Mouse (Mus musculus): Measurements from ENCODE around the gene Tnfrsf25. TPM values are rescaled to one million over a fixed set of nuclear protein-coding genes. Genes with fewer than 3 reads are reported as not detected.
A peak's percentile ranks its signal among the peaks of the same experiment; 100 is the strongest.

The Tnfrsf25 gene
- polyA plus RNA-seq, 1 experiment from 2014 or later, result 0.90 TPM

DNA sequence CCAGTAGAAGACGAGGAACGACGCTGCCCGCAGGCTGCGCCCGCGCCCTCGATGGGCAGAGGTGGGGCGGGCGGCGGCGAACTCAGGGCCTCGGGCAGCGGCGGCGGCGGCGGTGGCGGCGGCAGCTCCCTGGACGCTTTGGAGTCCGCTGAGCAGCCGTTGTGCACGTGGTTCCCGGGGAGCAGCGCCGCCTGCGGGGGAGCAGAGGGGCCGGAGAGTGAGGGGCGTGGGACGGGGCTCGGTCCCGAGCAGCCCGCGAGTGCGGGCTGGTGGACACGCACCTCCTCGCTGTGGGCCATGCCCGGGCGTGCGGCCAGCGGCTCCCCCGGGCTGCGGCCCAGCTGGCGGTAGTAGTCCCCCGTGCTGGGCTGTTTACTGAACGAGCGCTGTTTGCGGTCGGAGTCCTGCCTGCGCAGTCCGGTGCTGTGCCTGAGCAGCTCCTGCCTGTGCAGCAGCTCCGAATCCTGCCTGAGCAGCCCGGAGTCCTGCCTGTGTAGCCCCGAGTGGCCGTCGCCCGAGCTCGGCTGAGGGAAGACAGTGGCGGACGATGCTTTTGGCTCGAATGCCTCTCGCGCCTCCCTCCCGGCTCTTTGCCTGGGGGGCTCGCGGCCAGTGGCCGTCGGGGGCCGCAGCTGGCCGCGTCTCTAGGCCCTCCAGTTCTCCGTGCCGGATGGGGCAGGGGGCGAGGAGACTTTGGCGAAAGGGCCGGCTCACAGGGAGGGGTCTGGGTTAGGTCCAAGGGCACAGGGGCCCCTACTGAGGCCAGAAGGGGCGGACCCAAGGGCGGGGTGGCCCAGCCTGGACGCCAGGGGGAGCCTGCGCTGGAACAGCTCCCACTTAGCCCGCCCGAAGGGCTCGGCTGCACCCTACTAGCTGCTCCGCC, 15.3 kb downstream of the Tnfrsf25 start:
- H3K27ac ChIP-seq, result peak overlapping the region; percentile 59

DNA sequence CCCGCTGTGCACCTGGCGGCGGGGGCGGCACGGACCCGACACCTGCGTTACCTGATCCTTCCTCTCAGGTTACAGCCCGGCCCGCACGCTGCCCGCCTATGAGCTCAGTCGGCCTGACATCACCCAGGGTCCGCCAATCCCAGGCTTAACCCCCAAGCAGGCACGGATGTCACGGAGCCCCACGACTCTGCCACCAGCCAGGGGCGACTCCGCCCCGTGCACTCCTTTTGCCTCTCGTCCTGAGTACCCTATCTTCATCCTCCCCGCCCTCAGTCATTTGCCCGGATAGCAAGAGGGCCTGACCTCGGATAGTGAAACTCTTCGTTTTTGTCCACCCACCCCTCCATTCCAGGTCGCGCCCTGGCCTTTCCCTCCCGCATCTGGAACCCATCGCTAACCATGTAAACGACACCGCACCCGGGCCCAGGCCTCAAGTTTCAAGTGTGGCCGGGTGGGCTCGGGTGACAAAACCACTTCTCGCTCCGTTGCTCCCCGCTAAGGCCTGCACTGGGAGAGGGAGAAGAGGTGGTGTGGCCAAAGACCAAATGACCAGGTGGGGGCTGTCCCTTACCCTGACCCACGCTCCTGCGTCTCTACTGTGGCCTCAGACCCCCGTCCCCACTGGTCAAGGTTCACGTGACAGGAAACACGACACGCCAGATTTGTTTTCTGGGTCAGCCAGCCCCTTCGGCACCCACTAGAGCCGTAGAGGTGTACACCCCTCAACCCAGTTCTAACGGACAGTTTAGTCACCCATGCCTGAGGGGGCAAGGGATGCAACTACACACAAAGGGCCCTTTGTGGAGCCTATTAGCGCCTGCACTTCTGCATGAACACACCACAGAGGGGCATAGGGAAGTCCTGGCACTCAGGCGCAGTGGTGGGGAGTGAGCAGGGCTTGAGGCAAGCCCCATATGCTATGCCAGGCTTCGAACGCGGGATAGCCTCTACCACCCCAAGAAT, 16.4 kb downstream of the Tnfrsf25 start:
- peaks cover 97% of the 10 kb centered on the region for H3K27me3 ChIP-seq (ENCODE audit: insufficient read depth, poor library complexity, severe bottlenecking)
- no peaks in the 10 kb centered on the region for H3K9me3 ChIP-seq
- H3K4me3 ChIP-seq, result peak overlapping the region; percentile 59
- no peak for DNase-seq (ENCODE audit: low spot score)
- no peaks in the 10 kb centered on the region for H3K36me3 ChIP-seq
- WGBS, result 6% methylated on average over 50 of the region's 50 CpGs
- peaks cover 40% of the 10 kb centered on the region for H3K4me1 ChIP-seq
- H3K27ac ChIP-seq, result peak overlapping the region; percentile 59; the same call in 1 of the 2 replicates

More for the DNA sequence above, 15.3 kb downstream of the Tnfrsf25 start:
- Histone ChIP-seq H3K9me3 (no peaks in the 10 kb centered on the region), H3K4me3 (peak overlapping the region; percentile 59), H3K4me1 (peaks cover 51% of the 10 kb centered on the region), H3K27me3 (ENCODE audit: insufficient read depth, poor library complexity, severe bottlenecking) (peaks cover 99% of the 10 kb centered on the region), H3K36me3 (no peaks in the 10 kb centered on the region)
- under 1% methylated on average over 85 of the region's 85 CpGs for WGBS
- no peak for DNase-seq (ENCODE audit: low spot score)

DNA sequence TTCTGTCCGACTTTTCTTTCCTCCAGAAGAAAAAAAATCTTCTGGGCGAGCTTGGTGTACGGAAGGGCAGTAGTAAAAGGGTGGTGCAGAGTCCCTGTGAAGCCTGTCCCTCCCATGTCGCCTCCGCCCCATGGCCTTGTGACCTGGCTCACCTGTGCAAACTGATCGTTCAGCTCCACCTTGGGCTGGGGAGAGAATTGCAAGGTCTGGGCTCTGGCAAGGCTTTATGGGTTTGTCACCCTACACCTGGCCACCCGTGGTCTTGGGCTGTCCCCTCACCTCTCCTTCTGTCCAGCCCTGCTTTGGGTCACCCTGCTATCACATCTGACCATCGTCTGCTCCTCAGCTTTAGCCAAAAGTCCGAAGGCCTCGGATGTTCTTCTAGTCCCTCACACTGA, 17.0 kb downstream of the Tnfrsf25 start:
- DNase-seq (ENCODE audit: low spot score), result no peak
- no peaks in the 10 kb centered on the region for H3K36me3 ChIP-seq
- 26% methylated on average over 10 of the region's 10 CpGs for WGBS
- peaks cover 97% of the 10 kb centered on the region for H3K27me3 ChIP-seq (ENCODE audit: insufficient read depth, poor library complexity, severe bottlenecking)
- no peak overlapping the region for H3K4me3 ChIP-seq
- no peak overlapping the region for H3K27ac ChIP-seq
- H3K4me1 ChIP-seq, result peaks cover 40% of the 10 kb centered on the region
- H3K9me3 ChIP-seq, result no peaks in the 10 kb centered on the region

DNA sequence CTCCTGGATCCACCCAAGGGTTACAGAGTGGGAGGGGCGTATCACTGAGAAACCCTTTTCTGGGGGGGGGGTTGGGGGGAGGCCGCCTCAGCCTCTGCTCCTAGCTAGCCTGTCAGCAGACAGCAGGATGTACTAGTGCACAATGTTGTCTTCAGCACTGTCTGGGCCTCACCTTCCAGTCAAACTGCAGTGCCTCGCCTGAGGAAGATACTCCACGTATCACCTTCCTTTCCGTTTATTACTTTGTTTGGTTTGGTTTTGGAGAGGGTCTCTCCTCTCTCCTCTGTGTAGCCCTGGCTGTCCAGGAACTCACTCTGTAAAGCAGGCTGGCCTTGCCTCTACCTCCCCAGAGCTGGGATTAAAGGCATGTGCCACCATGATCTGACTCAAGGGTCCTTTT, 17.5 kb downstream of the Tnfrsf25 start:
- Histone ChIP-seq H3K9me3 (no peaks in the 10 kb centered on the region), H3K27me3 (ENCODE audit: insufficient read depth, poor library complexity, severe bottlenecking) (peaks cover 92% of the 10 kb centered on the region), H3K36me3 (no peaks in the 10 kb centered on the region), H3K27ac (no peak overlapping the region), H3K4me3 (no peak overlapping the region), H3K4me1 (peaks cover 42% of the 10 kb centered on the region)
- DNase-seq (ENCODE audit: low spot score), result no peak
- 52% methylated on average over 5 of the region's 5 CpGs for WGBS

DNA sequence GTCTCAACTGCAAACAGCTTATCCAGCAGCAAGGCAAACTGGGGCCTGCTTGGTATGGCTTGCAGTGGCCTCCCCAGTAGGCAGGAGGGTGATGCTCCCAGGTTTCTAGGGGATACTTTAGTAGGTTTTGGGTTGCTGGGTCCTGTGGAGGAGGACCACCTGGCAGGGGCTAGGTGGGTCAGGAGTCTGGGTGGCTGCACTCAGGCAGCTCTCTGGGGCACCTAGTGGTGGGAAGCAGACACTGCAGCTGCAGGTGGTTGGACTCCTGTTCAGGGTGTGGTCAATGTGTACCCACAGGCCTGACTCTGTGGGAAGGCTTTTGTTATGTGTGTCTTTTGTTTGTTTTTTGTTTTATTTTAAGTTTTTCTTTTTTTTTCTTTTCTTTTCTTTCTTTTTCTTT, 18.8 kb downstream of the Tnfrsf25 start:
- Histone ChIP-seq H3K4me3 (no peak overlapping the region), H3K9me3 (no peaks in the 10 kb centered on the region), H3K36me3 (no peaks in the 10 kb centered on the region), H3K4me1 (peaks cover 44% of the 10 kb centered on the region), H3K27ac (no peak overlapping the region), H3K27me3 (ENCODE audit: insufficient read depth, poor library complexity, severe bottlenecking) (peaks cover 79% of the 10 kb centered on the region)
- no peak for DNase-seq (ENCODE audit: low spot score)

DNA sequence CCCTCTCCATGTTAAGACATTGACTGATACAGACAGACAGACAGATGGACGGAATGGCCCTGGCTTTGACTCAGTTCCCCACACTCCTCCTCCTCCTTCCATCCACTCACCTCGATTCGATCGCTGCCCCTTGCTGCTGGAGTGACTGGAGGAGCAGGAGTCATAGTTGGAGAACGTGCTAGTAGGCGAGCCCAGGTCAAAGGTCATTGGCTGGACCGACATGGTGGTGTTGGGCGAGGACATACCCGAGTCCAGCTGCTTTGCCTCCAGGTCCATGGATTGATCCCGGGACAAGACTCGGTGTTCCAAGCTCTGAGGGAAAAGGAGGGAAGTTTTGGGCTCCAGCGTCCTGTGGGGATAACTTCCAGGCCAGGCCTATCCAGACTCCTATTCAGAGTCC, 19.6 kb downstream of the Tnfrsf25 start:
- Histone ChIP-seq H3K36me3 (no peaks in the 10 kb centered on the region), H3K4me1 (peaks cover 35% of the 10 kb centered on the region), H3K9me3 (no peaks in the 10 kb centered on the region), H3K27me3 (ENCODE audit: insufficient read depth, poor library complexity, severe bottlenecking) (peaks cover 76% of the 10 kb centered on the region), H3K4me3 (no peak overlapping the region), H3K27ac (no peak overlapping the region)
- no peak for DNase-seq (ENCODE audit: low spot score)
- 80% methylated on average over 12 of the region's 12 CpGs for WGBS

DNA sequence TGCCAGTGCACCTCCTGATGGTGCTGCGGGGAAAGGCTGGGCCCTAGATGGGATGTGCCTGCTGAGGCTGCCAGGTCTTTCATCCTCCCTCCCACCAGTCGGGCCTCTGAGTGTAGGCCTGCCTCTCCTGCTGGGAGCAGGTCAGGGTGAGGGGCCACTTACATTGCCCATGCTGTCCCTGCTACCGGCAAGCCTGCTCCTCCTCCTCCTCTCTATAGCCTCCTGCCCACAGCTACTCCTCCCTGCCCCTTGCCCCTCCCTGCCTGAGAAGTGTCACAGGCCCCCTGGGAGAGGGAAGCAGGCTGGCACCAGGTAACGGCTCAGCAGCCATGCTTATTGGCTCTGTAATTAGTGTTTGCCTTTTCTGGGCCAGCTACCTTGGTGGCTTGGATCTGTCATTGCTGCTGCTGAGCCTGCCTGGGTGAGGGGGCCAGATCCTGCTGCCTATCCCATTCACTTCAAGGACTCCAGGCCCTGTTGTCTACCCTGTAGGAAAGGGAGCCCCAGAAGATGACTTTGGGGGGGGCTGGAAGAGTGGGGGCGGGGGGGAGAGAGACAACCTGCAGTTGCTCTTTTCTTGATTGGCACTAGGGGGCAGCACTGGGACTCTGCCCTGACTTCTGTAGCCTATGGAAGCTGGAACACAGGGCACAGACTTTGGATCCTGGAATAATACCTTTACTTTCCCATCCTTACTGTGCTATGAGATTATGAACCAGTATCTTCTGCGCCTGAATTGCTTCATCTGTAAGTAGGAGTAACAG, 20.6 kb downstream of the Tnfrsf25 start:
- WGBS, result 32% methylated on average over 6 of the region's 6 CpGs
- peaks cover 75% of the 10 kb centered on the region for H3K27me3 ChIP-seq (ENCODE audit: insufficient read depth, poor library complexity, severe bottlenecking)
- no peaks in the 10 kb centered on the region for H3K9me3 ChIP-seq
- H3K4me1 ChIP-seq, result peaks cover 26% of the 10 kb centered on the region
- H3K27ac ChIP-seq, result no peak overlapping the region
- DNase-seq (ENCODE audit: low spot score), result no peak
- no peaks in the 10 kb centered on the region for H3K36me3 ChIP-seq
- H3K4me3 ChIP-seq, result no peak overlapping the region

DNA sequence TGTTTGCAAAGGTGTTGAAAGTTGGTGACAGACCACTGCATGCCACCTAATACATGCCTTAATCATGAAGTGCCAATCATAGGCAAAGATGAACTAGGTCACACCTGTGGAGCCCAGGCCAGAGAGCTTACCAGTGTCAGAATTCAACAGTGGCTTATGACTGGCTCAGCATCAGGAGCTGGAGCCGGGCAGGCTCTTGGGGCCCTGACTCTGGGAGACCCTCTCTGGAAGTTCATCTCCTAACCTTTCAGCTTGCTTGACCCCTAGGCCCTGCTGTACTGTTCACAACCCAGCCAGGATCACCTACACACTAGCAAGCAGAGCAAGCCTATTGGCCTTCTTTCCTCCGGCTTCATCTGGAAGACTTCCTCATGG, 21.1 kb downstream of the Tnfrsf25 start:
- no peak overlapping the region for H3K4me3 ChIP-seq
- no peak for DNase-seq (ENCODE audit: low spot score)
- 89% methylated on average over 2 of the region's 2 CpGs for WGBS
- H3K36me3 ChIP-seq, result no peaks in the 10 kb centered on the region
- H3K27ac ChIP-seq, result no peak overlapping the region
- no peaks in the 10 kb centered on the region for H3K9me3 ChIP-seq
- H3K4me1 ChIP-seq, result peaks cover 20% of the 10 kb centered on the region
- H3K27me3 ChIP-seq (ENCODE audit: insufficient read depth, poor library complexity, severe bottlenecking), result peaks cover 75% of the 10 kb centered on the region

DNA sequence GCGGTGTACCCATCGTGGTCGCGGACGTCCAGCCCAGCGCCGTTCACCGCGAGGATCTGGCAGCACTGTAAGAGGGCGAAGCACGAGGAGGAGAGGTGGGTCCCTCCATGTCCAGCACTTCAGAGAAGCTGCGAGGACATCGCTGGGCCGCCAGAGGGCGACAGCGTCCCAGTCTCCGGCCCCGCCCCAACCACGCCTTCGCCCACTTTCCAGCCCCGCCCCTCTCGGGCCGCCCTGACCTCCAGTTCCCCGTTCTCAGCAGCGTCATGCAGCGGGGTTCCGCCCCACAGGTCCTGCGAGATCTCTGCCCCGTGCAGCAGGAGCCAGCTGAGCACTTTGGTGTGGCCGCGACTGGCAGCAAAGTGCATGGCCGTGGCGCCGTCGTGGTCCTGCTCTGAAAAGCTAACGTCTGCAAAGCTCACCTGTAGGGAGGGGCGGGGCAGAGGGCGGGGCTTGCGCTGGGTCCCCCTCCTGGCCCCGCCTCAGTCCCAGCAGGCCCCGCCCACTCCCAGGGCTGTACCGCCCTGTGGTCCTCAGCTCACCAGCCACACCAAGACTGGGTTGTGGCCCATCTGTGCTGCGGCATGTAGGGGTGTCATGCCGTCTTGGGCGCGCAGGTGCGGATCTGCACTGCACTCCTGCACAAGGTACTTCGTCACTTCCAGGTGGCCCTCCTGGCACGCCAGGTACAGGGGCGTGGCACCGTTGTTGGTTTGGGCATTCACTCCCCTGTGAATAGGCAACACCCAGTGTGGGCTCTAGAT, 22.9 kb downstream of the Tnfrsf25 start:
- 3% methylated on average over 51 of the region's 51 CpGs for WGBS

DNA sequence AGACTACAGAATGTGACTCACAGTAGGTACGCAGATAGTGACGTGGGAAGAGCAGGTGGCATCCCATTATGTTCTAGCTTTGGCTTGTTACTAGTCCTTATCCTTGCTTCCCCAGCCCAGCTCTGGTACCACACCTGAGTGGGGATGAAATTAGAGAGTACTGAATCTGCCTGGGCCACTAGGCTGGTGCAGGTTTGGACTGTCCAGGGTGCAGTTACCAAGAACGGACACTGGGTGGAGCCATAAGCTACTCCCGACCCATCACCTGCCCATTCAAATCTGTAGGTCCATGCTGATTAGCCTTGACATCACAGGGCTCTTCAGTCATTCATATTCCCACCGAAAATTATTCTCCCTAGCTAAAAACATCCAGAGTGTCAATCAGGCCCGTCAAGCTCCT, 24.7 kb downstream of the Tnfrsf25 start:
- Histone ChIP-seq H3K36me3 (no peaks in the 10 kb centered on the region), H3K4me3 (no peak overlapping the region), H3K4me1 (peaks cover 10% of the 10 kb centered on the region), H3K27ac (no peak overlapping the region), H3K27me3 (ENCODE audit: insufficient read depth, poor library complexity, severe bottlenecking) (peaks cover 63% of the 10 kb centered on the region), H3K9me3 (no peaks in the 10 kb centered on the region)
- WGBS, result 29% methylated on average over 6 of the region's 6 CpGs
- no peak for DNase-seq (ENCODE audit: low spot score)

More for the DNA sequence above, 22.9 kb downstream of the Tnfrsf25 start:
- peaks cover 10% of the 10 kb centered on the region for H3K4me1 ChIP-seq
- H3K27me3 ChIP-seq (ENCODE audit: insufficient read depth, poor library complexity, severe bottlenecking), result peaks cover 70% of the 10 kb centered on the region
- H3K27ac ChIP-seq, result no peak overlapping the region
- H3K36me3 ChIP-seq, result no peaks in the 10 kb centered on the region
- H3K9me3 ChIP-seq, result no peaks in the 10 kb centered on the region
- H3K4me3 ChIP-seq, result peak overlapping the region; percentile 61
- peak; percentile 95 for DNase-seq (ENCODE audit: low spot score)

DNA sequence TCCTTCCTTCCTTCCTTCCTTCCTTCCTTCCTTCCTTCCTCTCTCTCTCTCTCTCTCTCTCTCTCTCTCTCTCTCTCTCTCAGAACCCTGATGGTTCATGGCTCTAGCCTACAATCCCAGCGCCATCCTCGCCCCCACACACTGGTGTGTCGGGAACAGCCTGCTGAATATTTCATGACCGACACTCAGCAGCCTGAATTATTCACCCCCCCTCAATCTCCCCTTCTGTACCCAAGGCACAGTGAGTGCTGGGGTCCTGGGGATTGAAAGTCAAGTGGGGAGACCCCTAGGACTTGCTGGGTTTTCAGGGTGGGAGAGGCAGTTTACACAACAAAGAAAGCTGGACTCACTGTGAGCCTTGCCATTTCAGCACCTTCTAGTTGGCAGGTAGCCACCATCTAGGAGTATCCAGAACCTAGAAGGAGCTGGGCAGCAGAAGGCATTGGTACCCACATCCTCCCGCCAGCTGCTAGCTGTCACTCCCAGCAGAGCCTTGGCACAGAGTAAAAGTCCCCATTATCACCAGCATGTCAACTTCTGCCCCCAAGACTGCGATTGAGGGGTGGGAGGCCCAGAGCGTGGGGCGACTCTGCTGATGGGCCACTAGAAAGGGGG, 25.9 kb downstream of the Tnfrsf25 start:
- no peaks in the 10 kb centered on the region for H3K36me3 ChIP-seq
- H3K4me1 ChIP-seq, result peaks cover 10% of the 10 kb centered on the region
- peaks cover 64% of the 10 kb centered on the region for H3K27me3 ChIP-seq (ENCODE audit: insufficient read depth, poor library complexity, severe bottlenecking)
- 76% methylated on average over 8 of the region's 8 CpGs for WGBS
- DNase-seq (ENCODE audit: low spot score), result no peak
- H3K4me3 ChIP-seq, result no peak overlapping the region
- H3K9me3 ChIP-seq, result no peaks in the 10 kb centered on the region
- no peak overlapping the region for H3K27ac ChIP-seq

DNA sequence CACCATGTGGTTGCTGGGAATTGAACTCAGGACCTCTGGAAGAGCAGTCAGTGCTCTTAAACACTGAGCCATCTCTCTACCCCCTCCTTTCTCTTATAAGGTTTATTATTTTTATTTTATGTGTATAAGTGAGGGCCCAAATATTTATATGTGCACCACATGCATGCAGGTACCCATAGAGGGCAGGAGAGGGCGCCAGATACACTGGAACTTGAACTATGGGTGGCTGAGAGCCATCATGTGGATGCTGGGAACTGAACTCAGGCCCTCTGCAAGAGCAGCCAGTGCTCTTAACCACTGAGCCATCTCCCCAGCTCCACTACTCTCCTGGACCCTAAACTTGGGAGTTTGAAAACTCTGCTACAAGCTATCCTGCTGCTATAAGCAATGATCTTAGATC, 27.9 kb downstream of the Tnfrsf25 start:
- H3K4me1 ChIP-seq, result peaks cover 4% of the 10 kb centered on the region
- no peaks in the 10 kb centered on the region for H3K9me3 ChIP-seq
- WGBS, result 36% methylated on average over 1 of the region's 1 CpGs
- no peak overlapping the region for H3K27ac ChIP-seq
- H3K27me3 ChIP-seq (ENCODE audit: insufficient read depth, poor library complexity, severe bottlenecking), result peaks cover 72% of the 10 kb centered on the region
- DNase-seq (ENCODE audit: low spot score), result no peak
- no peak overlapping the region for H3K4me3 ChIP-seq
- no peaks in the 10 kb centered on the region for H3K36me3 ChIP-seq
